Mouse (Mus musculus): Measurements from ENCODE around the gene A630001G21Rik.
A peak's percentile ranks its signal among the peaks of the same experiment; 100 is the strongest.

A630001G21Rik gene

DNA sequence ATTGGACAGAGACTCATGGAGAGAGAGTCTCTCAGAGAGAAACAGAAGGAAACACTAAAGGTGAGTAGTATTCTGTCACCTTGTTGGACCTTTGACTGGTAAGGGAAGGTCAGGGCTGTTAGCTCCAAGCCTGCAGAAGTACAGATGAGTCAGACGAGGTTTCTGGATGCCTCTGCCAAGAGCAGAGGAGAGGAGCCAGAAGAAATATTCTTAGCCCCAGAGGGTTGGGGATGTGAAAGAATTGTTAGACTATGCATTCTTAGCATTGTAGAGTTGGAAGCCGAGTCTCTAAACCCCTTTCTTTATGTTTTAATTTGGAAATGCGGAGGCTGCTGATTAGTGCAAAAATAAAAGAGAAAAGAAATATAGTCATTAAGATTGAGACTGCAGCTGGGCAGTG lies 6.5 kb downstream of the A630001G21Rik start:
- DNase-seq (ENCODE audit: low read depth, low spot score): no peak

GRCm38 (mm10) chr1:85767754-85768153 lies 10.7 kb downstream of the A630001G21Rik start:
- no peak for DNase-seq (ENCODE audit: low read depth, low spot score)

GRCm38 (mm10) chr1:85766120-85766519 lies 12.3 kb downstream of the A630001G21Rik start:
- DNase-seq (ENCODE audit: low read depth, low spot score): no peak

DNA sequence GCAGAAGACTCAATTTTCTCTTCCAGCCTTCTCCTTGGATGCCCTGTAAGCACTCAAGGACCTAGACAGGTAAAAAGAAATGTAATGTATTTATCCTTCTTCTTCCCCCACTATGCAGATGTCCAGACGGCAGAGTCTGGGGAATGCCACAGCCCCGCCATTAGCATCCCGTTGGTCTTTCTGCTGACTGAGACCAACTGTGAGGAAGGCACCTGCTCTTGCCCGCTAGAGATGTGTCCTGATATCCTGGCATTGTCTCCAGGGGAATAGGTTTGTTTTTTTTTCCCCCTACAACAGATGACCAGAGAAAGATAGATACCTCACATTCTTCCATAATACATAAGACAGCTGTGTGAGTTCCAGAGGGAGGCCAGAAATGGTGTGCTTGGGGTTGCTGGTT lies 14.2 kb downstream of the A630001G21Rik start:
- no peak for DNase-seq (ENCODE audit: low read depth, low spot score)

- DNase-seq (ENCODE audit: low read depth, low spot score): no peak
Observed at GRCm38 (mm10) chr1:85763386-85763785, 15.1 kb downstream of the A630001G21Rik start.

GRCm38 (mm10) chr1:85761665-85762064 lies 16.8 kb downstream of the A630001G21Rik start:
- no peak for DNase-seq (ENCODE audit: low read depth, low spot score)

DNA sequence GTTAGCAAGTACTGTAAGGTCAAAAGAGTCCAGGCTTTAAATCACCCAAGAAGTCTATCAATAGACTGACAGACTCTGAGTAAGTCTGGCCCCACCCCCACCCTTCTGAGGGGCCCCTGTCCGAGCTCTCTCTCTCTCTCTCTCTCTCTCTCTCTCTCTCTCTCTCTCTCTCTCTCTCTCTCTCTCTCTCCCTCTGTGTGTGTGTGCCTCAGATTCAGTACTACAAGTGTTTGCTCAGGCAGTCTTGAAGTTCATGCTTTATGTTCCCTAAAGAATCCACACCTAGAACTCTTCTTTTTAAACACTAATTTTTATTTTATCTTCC lies 19.5 kb downstream of the A630001G21Rik start:
- DNase-seq (ENCODE audit: low read depth, low spot score): no peak

GRCm38 (mm10) chr1:85758231-85758968 lies 20.0 kb downstream of the A630001G21Rik start:
- no peak for DNase-seq (ENCODE audit: low read depth, low spot score)

DNA sequence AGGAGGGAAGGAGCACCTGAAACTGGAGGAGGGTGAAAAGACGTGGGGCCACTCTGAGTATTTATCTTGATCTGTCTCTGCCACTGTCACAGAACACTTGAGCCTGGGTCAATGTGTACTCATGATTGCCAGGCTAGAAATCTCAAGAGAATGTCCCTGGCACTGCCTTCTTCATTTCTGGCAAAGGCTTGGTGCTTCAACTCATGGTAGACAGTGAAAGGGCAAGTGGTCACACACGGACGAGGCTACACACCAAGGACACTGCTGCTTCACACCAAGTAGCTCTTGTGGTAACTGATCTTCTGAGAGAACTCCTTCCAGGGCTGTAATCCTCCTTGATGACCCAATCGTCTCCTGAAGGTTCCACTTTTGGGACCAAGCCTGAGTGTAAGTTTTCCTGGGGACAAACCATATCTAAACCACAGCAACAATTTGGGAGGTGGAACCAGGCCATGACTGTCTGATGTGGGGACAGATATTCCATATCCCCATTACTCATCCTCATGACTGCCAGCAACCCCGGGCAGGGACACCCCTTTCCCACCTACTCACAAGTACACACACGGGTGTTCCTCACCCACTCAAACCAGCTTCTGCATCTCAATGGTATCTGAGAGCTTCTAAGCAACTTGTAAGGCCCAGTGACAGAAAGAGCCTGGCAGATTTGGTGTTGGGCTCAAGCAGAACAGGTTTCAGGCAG lies 20.8 kb downstream of the A630001G21Rik start:
- no peak for DNase-seq (ENCODE audit: low read depth, low spot score)

DNA sequence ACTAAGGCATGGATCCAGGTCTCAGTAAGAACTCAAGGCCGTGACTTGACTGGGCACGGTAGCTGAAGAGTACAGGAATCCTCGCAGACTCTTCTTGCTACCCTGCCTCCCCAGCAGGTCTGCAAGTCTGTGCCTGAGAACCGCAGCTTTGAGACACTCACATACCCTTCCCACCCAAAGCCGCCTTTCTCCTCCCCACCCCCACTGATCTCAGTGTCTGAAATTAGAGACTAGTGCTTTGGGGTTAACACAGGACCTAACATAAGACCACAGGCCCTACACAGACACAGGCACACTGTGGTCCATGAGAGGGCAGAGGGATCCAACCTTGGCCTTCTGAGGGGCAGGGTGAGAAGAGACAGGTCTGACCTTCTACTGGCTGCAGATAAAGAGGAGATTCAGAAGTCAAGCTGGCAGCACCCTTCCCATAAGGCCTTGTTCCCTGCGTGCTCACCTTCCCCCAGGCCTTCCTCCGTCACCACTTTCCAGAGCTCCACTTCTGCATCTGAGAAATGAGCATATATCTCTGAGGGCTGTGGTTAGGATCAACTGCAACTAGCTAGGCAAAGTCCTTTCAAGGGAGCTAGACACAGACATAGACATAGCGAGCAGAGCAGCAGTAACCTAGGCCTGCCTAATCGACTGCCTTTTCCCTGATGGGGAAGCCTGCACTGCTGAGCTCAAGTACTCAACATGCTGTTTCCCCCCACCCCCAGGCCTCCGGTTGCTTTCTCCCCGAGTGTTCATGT lies 26.3 kb downstream of the A630001G21Rik start:
- no peak for DNase-seq (ENCODE audit: low read depth, low spot score)

DNA sequence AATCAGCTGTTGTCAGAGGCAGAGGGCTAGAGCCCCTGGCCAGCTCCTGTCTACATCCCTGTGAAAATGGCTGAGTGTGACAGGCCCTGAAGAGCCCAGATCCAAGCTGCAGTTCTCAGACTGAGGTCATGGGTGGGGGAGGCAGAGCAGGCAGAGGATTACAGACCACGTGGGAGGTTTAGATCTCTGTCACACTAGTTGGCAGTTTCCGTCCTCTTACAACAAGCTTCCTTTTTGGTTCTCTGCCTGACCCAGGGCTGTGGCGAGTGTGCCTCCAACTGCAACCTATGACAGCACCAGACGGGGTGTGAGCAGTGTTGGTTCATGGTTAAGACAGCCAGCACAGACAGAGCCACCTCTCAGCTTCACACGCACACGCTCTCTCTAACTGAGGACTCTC lies 26.9 kb downstream of the A630001G21Rik start:
- no peak for DNase-seq (ENCODE audit: low read depth, low spot score)

- DNase-seq (ENCODE audit: low read depth, low spot score): no peak
Observed at GRCm38 (mm10) chr1:85750650-85751049, 27.8 kb downstream of the A630001G21Rik start.

- no peak for DNase-seq (ENCODE audit: low read depth, low spot score)
Observed at GRCm38 (mm10) chr1:85749829-85750228, 28.6 kb downstream of the A630001G21Rik start.

- no peak for DNase-seq (ENCODE audit: low read depth, low spot score)
Observed at GRCm38 (mm10) chr1:85746511-85746910, 31.9 kb downstream of the A630001G21Rik start.

GRCm38 (mm10) chr1:85744539-85744938 lies 33.9 kb downstream of the A630001G21Rik start:
- DNase-seq (ENCODE audit: low read depth, low spot score): no peak

GRCm38 (mm10) chr1:85742916-85743505 lies 35.4 kb downstream of the A630001G21Rik start:
- no peak for DNase-seq (ENCODE audit: low read depth, low spot score)

DNA sequence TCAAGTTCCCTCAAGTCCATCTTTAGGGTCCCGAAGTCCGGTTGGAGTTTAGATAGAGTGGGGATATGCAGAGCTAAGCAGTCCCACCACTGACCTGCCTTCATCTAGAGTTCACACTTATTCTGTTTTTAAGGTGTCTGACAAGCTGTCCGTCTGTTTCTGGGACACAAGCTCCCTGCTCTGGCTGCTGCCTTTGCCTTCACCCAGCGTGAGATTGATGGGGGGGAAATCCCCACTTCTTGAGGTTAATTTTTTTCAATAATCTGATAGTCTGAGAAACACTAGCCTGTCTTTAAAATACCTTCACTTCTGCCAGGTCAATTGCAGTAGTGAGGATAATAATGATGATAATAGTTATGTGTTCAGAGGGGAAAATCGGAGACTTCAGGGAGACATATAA lies 36.1 kb downstream of the A630001G21Rik start:
- DNase-seq (ENCODE audit: low read depth, low spot score): no peak

DNA sequence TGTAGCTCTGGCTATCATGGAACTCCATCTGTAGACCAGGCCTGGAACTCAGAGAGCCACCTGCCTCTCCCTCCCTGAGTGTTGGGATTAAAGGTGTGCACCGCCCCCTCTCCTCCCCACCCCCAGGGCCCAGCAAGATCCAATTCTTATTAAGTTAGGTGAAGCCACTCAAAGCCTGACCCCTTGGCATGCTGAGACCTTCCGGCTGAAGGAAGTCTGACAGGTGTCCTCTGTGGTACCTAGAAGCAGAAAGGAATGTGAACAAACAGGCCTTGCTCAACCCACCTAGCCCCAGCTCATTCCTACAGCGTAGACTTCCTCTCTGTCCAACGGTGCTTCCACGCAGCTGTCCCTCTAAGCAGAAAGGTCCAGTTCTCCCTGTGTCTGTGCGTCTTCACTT lies 37.5 kb downstream of the A630001G21Rik start:
- DNase-seq (ENCODE audit: low read depth, low spot score): no peak

- DNase-seq (ENCODE audit: low read depth, low spot score): no peak
Observed at GRCm38 (mm10) chr1:85739819-85740218, 38.6 kb downstream of the A630001G21Rik start.

DNA sequence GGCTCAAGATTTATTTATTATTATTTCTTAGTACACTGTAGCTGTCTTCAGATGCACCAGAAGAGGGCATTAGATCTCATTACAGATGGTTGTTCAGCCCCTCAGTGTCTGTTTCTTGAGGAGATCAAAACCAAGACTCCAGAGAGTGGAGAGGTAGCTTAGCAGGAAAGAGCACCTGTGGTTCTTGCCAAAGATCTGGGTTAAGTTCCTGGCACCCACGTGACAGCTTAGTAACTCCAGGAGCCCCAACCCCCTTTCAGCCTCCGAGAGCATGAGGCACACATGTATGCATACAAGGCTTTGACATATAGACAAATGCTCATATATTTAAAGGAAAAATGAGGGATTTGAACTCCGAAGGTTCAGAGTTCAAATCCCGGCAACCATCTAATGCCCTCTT lies 39.4 kb downstream of the A630001G21Rik start:
- DNase-seq (ENCODE audit: low read depth, low spot score): no peak

DNA sequence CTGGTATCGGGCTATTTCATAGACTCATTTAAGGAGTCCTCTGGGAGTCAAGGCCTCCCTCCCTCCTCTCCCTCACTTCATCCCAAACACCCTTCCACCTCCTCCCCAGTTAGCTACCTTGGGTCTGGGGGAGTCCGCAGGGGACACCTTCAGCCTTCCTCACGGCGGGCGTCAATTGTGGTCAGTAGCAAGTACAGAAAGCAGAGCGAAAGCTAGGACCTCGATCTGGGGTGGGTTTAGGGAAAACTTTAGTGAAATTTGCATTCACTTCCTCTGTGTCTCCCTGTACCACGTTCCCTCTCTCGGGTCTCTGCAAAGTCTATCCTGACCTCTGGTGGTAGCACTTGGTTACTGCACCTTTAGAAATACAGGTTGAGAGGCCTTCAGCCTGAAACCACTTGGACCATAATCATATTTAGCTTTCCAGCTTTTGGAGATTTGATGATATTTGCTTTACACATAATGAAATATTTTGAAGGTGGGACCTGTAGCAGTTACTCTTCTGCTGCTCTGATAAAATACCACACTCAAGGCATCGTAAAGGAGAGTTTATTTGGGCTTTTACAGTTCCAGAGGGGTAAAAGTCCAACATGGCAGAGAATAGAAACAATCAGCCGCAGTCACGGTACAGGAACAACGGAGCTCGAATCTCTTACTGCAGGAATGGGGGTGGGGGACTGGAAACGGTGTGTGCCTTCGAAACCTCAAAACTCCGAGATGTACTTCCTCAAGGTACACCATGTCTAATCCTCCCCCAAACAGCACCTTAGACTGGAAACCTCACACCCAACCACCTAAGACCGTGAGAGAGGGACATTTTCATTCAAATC lies 41.9 kb downstream of the A630001G21Rik start:
- peak; percentile 87 for DNase-seq (ENCODE audit: low read depth, low spot score)
